Mouse (Mus musculus) stomach, embryonic 15.5 days (tissue): Measurements from ENCODE around the gene Iqgap3. TPM values are rescaled to one million over a fixed set of nuclear protein-coding genes. Genes with fewer than 3 reads are reported as not detected.
A peak's percentile ranks its signal among the peaks of the same experiment; 100 is the strongest.

Source experiments
- ATAC-seq: fragments of 200-750 bp; cut with Nextera tagmentation; 2 replicates; pipeline ENCODE4 v1.8.0; 2017; ENCODE audit warnings: low read depth, moderate number of reproducible peaks, moderate TSS enrichment; ENCODE audit not compliant: insufficient read depth, low FRiP score
- H3K27ac ChIP-seq: fragments of 300-500 bp; sonication (generic); 2 replicates; pipeline ENCODE4 v1.5.1; 2015; ENCODE audit warnings: mild to moderate bottlenecking, inconsistent platforms
- H3K27me3 ChIP-seq: fragments of 300-500 bp; sonication (generic); replicated peaks from 2 replicates; pipeline ENCODE4 v1.6.1; 2015; ENCODE audit warnings: inconsistent platforms
- H3K36me3 ChIP-seq: fragments of 300-500 bp; sonication (generic); 2 replicates; pipeline ENCODE4 v1.6.1; 2015; ENCODE audit warnings: inconsistent platforms
- H3K4me1 ChIP-seq: fragments of 300-500 bp; sonication (generic); 2 replicates; pipeline ENCODE4 v1.6.1; 2015; ENCODE audit warnings: inconsistent platforms
- H3K4me2 ChIP-seq: fragments of 300-500 bp; sonication (generic); 2 replicates; pipeline ENCODE4 v1.6.1; 2015; ENCODE audit warnings: mild to moderate bottlenecking, inconsistent platforms
- H3K4me3 ChIP-seq: fragments of 300-500 bp; sonication (generic); replicated peaks from 2 replicates; pipeline ENCODE4 v1.5.1; 2015; ENCODE audit warnings: inconsistent platforms
- H3K9ac ChIP-seq: fragments of 300-500 bp; sonication (generic); 2 replicates; pipeline ENCODE4 v1.6.1; 2015; ENCODE audit warnings: inconsistent platforms
- H3K9me3 ChIP-seq: fragments of 300-500 bp; sonication (generic); 2 replicates; pipeline ENCODE4 v1.6.1; 2016; ENCODE audit warnings: inconsistent platforms
- WGBS: fragments of 180-500 bp; shearing (Covaris S2); methylation state at CpG from one replicate; pipeline ENCODE4 v1.1.7; 2015; 5-methylcytosine and 5-hydroxymethylcytosine counted together
- polyA plus RNA-seq: library from polyadenylated mRNA; unstranded; fragments of >200 nt; fragmentation: Nextera tagmentation; extraction: Ambion mirVana; gene quantifications from 2 replicates; pipeline ENCODE4 v1.2.1, GENCODE M21; 2015

Iqgap3 gene
- polyA plus RNA-seq, 1 experiment from 2014 or later, result 16.0 TPM

DNA sequence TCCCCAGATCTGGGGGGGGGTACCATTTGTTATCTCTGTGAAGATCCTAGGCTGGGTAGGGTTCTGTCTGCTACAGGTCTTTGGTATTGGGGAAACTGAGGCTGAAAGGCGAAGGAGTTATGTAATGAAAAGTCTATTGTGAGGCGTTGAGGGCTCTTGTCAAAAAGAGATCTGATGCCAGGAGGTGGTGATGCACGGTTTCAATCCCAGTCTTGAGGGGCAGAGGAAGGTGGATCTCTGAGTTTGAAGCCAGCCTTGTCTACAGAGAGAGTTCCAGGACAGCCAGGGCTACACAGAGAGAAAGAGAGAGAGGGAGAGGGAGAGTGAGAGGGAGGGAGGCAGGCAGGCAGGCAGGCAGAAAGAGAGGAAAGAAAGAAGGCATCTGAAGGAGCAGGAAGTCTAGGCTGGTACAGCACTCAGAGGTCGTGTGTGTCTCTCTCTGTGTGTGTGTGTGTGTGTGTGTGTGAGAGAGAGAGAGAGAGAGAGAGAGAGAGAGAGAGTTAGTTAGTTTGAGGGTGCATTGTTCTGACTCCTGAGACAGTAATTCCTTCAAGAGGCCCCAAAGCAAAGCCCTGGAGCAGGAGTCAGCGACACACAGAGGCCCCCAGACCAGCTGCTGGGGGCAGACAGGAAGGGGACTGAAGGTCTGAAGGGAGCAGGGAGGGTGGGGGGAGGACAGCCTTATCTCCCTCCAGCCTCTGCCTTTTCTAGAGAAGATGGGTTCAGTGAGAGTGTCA, 64.8 kb downstream of the Iqgap3 start:
- Histone ChIP-seq H3K4me2 (peak overlapping the region; percentile 81), H3K27ac (no peak overlapping the region), H3K9me3 (no peaks in the 10 kb centered on the region), H3K36me3 (no peaks in the 10 kb centered on the region), H3K4me1 (peaks cover 82% of the 10 kb centered on the region), H3K4me3 (no peak overlapping the region), H3K9ac (no peak overlapping the region), H3K27me3 (no peaks in the 10 kb centered on the region)
- ATAC-seq, result no peak
- WGBS, result 37% methylated on average over 5 of the region's 5 CpGs

DNA sequence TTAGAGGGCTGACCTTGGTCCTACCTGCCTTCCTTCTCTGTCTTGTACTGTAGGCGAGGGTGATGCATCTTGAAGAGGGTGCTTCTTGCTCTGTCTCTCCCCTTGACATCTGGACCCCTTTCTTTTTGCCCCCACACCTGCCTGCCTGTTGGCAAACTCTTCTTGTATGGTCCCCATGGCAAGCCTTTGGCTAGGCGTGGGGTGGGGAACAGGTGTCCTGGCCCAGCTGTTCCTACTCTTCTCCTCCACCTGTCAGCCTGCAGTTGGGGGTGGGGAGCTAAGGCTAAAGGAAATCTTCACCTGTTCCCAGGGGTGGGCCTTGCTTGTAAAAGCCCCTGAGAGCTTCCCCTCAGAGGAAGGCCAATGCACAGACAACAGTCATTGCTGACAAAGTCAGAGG, 65.7 kb downstream of the Iqgap3 start:
- ATAC-seq, result no peak
- Histone ChIP-seq H3K27ac (no peak overlapping the region), H3K27me3 (no peaks in the 10 kb centered on the region), H3K36me3 (no peaks in the 10 kb centered on the region), H3K4me1 (peaks cover 85% of the 10 kb centered on the region), H3K9me3 (no peaks in the 10 kb centered on the region), H3K4me2 (no peak overlapping the region), H3K4me3 (no peak overlapping the region), H3K9ac (no peak overlapping the region)
- 76% methylated on average over 2 of the region's 2 CpGs for WGBS

DNA sequence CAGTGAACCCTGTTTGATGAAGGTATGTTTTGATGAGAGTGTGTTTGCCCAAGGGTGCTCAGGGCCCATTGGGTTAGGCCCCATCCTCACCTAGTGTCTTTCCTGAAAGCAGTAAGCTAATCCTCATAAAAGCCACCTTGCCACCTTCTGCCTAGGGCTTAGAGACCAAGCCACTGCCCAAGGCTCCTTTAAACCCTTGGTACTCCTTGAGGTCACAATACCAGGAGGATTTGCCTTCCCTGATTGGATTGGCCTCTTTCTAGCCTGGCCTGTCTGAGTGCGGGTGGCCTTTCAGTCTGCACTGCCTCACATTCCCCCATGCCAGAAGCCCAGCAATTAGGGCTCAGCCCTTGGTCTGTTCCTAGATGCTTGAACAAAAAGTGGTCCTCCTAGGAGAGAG, 66.1 kb downstream of the Iqgap3 start:
- no peak overlapping the region for H3K4me2 ChIP-seq
- WGBS, result 65% methylated on average over 1 of the region's 1 CpGs
- H3K4me1 ChIP-seq, result peaks cover 85% of the 10 kb centered on the region
- no peaks in the 10 kb centered on the region for H3K9me3 ChIP-seq
- no peak overlapping the region for H3K4me3 ChIP-seq
- no peak overlapping the region for H3K27ac ChIP-seq
- no peaks in the 10 kb centered on the region for H3K27me3 ChIP-seq
- no peak for ATAC-seq
- H3K36me3 ChIP-seq, result no peaks in the 10 kb centered on the region
- no peak overlapping the region for H3K9ac ChIP-seq

- Histone ChIP-seq H3K27me3 (no peaks in the 10 kb centered on the region), H3K4me2 (0 out of 2 replicates have a peak overlapping the region, but pooled peaks have one; percentile 41), H3K4me3 (no peak overlapping the region), H3K9me3 (no peaks in the 10 kb centered on the region), H3K9ac (no peak overlapping the region), H3K27ac (peak overlapping the region; percentile 78), H3K4me1 (peaks cover 82% of the 10 kb centered on the region), H3K36me3 (no peaks in the 10 kb centered on the region)
- no peak for ATAC-seq
- WGBS, result 76% methylated on average over 5 of the region's 5 CpGs
These were observed 66.6 kb downstream of the Iqgap3 start for GRCm38 (mm10) chr3:88148354-88148753.

DNA sequence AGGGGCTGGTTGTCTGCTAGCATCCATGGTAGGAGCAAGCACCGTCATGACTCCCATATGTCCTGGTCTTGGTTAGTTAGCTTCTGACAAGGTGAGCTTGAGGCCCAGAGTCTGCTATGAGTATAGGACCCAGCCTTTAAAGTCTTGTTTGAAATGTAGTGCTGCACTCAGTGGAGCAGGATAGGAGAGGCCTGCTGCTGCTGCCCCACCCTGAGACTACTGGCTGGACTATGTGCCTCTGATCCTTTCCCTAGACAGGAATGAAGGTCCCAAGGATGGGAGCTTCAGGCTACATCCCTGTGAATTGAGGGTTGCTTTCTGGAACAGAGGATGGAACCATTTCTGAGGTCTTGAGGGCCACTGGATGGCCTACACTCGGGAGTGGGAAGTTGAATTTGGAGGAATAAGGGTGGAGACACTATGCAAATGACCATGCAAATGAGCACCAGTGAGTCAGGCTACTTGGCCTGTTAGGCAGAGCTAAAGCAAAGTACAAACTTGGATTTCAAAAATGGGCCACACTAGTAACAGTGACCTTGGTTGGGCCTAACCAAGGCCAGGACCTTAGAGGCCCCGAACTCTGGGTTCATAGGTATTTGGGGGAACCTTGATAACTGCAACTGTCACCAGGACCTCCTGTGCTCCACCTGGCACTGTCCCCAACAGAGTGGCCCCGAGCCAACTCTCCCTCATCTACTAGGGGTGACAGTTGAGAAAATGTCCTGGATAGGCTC, 67.2 kb downstream of the Iqgap3 start:
- Histone ChIP-seq H3K36me3 (no peaks in the 10 kb centered on the region), H3K9me3 (no peaks in the 10 kb centered on the region), H3K9ac (no peak overlapping the region), H3K4me1 (peaks cover 77% of the 10 kb centered on the region), H3K27me3 (no peaks in the 10 kb centered on the region), H3K4me3 (0 out of 2 replicates have a peak overlapping the region, but pooled peaks have one; percentile 4), H3K27ac (peak overlapping the region; percentile 78), H3K4me2 (peak overlapping the region; percentile 41)
- no peak for ATAC-seq
- 54% methylated on average over 4 of the region's 4 CpGs for WGBS

DNA sequence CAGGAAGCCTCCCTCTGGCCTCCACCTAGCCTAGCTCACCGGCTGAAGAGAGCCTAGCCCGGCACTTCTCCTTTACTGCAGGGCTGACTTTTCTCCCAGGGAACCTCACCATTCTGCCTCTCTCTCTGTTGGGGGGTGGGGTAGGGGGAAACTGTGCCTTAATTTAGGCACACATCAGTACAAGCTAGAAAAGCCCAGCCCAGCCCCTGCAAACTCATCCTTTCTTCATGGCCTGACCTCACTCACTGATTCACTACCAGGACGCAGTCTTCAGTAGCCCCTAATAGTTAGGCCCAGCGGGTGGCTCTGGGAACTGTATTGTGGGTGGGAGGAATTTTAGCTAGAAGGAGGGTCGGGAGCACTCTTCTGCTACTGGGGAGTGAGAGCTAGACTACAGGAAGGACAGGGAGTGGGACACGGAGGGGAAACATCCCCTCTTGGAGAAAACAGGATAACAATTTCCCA, 67.8 kb downstream of the Iqgap3 start:
- peaks cover 71% of the 10 kb centered on the region for H3K4me1 ChIP-seq
- H3K27me3 ChIP-seq, result no peaks in the 10 kb centered on the region
- H3K4me2 ChIP-seq, result peak overlapping the region; percentile 41
- no peaks in the 10 kb centered on the region for H3K9me3 ChIP-seq
- peak overlapping the region; percentile 78 for H3K27ac ChIP-seq
- ATAC-seq, result no peak
- H3K4me3 ChIP-seq, result 0 out of 2 replicates have a peak overlapping the region, but pooled peaks have one; percentile 4
- peak overlapping the region; percentile 12; the same call in 1 of the 2 replicates for H3K9ac ChIP-seq
- no peaks in the 10 kb centered on the region for H3K36me3 ChIP-seq
- WGBS, result 24% methylated on average over 6 of the region's 6 CpGs

DNA sequence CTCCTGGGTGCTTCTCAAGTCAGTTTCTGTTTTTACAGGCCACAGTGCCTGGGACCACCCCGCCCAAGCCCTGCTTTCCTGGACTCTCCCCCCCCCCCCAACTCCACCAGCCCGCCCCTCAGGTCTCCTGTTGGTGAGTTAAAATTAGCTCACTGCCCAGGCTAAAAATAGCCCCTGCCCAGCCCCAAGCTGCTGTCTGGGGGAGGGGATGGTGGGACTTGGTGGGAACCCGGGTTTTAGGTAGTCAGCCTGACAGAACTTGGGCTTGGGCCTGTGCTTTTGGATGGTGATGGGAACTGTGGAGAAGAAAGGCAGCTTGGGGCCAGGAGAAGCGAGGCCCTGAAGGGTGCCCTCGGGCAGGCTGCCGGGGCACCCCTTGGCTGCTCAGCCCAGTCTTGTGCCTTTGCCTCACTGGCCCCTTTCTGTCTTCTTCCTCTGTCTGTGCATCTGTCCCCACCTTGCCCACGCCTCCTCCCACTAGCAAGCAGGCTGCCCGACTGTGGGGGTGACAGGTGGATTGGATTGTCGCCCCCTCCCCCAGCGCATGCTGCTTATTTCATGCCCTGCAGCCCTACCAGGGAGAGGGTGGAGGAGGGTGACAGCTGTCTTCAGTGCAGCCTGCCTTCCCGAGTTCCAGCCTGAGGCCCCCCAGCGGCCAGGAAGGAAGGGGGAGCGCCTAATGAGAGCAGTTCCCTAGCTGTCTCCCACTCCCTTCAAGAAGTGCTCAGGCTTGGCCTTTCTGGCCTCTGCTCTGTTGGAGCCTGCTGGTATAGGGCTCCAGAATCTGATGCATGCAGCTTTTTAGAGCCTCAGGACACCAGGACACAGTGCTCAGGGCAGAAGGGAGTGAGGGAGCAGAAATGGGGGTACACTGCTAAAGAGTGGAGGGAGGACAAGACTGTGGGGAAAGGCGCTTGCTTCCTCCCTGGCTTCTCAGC, 68.6 kb downstream of the Iqgap3 start:
- H3K4me1 ChIP-seq, result peaks cover 63% of the 10 kb centered on the region
- H3K4me2 ChIP-seq, result peak overlapping the region; percentile 41
- peak overlapping the region; percentile 78 for H3K27ac ChIP-seq
- ATAC-seq, result no peak
- H3K9me3 ChIP-seq, result no peaks in the 10 kb centered on the region
- no peaks in the 10 kb centered on the region for H3K27me3 ChIP-seq
- no peaks in the 10 kb centered on the region for H3K36me3 ChIP-seq
- H3K9ac ChIP-seq, result peak overlapping the region; percentile 12
- 26% methylated on average over 14 of the region's 14 CpGs for WGBS
- peak overlapping the region; percentile 8 for H3K4me3 ChIP-seq

- H3K27ac ChIP-seq, result no peak overlapping the region
- H3K4me1 ChIP-seq, result peaks cover 57% of the 10 kb centered on the region
- H3K36me3 ChIP-seq, result no peaks in the 10 kb centered on the region; the same call in 1 of the 2 replicates
- no peak overlapping the region for H3K9ac ChIP-seq
- no peak overlapping the region for H3K4me2 ChIP-seq
- WGBS, result 73% methylated on average over 3 of the region's 3 CpGs
- no peaks in the 10 kb centered on the region for H3K27me3 ChIP-seq
- no peak for ATAC-seq
- H3K4me3 ChIP-seq, result no peak overlapping the region
- H3K9me3 ChIP-seq, result no peaks in the 10 kb centered on the region
These were observed 69.2 kb downstream of the Iqgap3 start for GRCm38 (mm10) chr3:88150999-88151364.

DNA sequence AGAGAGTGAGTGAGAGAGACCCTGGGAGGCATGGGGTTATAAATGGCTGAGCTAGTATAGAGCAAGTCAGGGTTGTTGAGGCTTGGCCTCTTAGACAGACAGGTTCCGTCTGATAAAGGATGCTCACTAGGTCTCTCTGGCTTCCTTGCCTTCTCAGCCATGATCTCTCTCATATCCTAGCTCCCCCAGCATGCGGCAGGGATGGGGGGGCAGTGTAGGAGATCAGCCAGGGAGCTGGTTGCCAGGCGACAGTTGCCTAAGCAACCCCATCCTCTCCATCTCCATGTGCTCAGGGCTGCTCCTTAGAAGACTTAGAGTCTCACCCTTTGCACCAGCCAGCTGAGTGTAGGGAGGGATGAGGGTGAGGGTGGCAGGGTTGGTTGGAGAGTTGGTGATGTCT, 70.3 kb downstream of the Iqgap3 start:
- Histone ChIP-seq H3K4me3 (no peak overlapping the region), H3K4me1 (peaks cover 47% of the 10 kb centered on the region)
- 60% methylated on average over 3 of the region's 3 CpGs for WGBS

GRCm38 (mm10) chr3:88153290-88154011, 71.7 kb downstream of the Iqgap3 start:
- peaks cover 38% of the 10 kb centered on the region for H3K4me1 ChIP-seq
- no peak overlapping the region for H3K4me3 ChIP-seq
- H3K27ac ChIP-seq, result no peak overlapping the region
- H3K9me3 ChIP-seq, result no peaks in the 10 kb centered on the region
- no peaks in the 10 kb centered on the region for H3K27me3 ChIP-seq
- no peak for ATAC-seq
- 79% methylated on average over 3 of the region's 3 CpGs for WGBS
- no peak overlapping the region for H3K9ac ChIP-seq
- peaks cover 8% of the 10 kb centered on the region; the same call in 1 of the 2 replicates for H3K36me3 ChIP-seq
- no peak overlapping the region for H3K4me2 ChIP-seq

More for the DNA sequence above, 70.3 kb downstream of the Iqgap3 start:
- peaks cover 6% of the 10 kb centered on the region; the same call in 1 of the 2 replicates for H3K36me3 ChIP-seq
- no peak for ATAC-seq
- no peaks in the 10 kb centered on the region for H3K27me3 ChIP-seq
- no peak overlapping the region for H3K27ac ChIP-seq
- no peak overlapping the region for H3K9ac ChIP-seq
- H3K4me2 ChIP-seq, result no peak overlapping the region
- no peaks in the 10 kb centered on the region for H3K9me3 ChIP-seq

DNA sequence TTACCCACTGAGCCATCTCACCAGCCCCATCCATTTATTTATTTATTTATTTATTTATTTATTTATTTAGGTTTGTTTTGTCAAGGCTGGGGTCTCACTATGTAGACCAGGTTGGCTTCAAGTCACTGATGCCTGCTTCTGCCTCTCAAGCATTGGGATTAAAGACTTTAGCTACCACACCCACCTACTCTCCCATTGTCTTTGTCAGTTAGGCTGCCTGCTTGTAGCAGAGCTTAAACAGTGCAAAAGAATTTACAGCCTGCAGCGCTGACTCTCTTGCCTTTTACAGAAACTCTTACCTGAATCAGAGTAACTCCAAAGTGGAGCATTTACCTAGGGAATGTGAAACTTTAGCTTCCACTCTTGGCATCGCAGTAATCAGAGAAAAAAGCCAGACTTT, 72.5 kb downstream of the Iqgap3 start:
- no peaks in the 10 kb centered on the region for H3K9me3 ChIP-seq
- H3K4me3 ChIP-seq, result no peak overlapping the region
- no peaks in the 10 kb centered on the region for H3K27me3 ChIP-seq
- no peak overlapping the region for H3K9ac ChIP-seq
- H3K27ac ChIP-seq, result no peak overlapping the region
- peaks cover 30% of the 10 kb centered on the region for H3K4me1 ChIP-seq
- H3K4me2 ChIP-seq, result no peak overlapping the region
- peaks cover 13% of the 10 kb centered on the region for H3K36me3 ChIP-seq
- whole genome bisulfite sequencing, result 72% methylated on average over 2 of the region's 2 CpGs
- ATAC-seq, result no peak
